Mouse (Mus musculus) liver, embryonic 14.5 days (tissue): ENCODE data around the gene Dnajc1.

Source experiments
- CTCF ChIP-seq: IDR thresholded peaks from 2 replicates; pipeline ENCODE4 v1.5.1; 2016; ENCODE audit warnings: antibody characterized with exemption, low read depth, control low read depth
- EP300 ChIP-seq: IDR thresholded peaks from 2 replicates; pipeline ENCODE4 v1.6.1; 2016; ENCODE audit warnings: antibody characterized with exemption, low read depth

- TF ChIP-seq CTCF, result no peak
- no peak for TF ChIP-seq EP300
These were observed 143.4 kb downstream of the Dnajc1 start for GRCm38 (mm10) chr2:18249224-18249623.
